Mouse (Mus musculus) stomach, embryonic 15.5 days (tissue): ENCODE measurements around the gene Vps29. TPM values are rescaled to one million over a fixed set of nuclear protein-coding genes. Genes with fewer than 3 reads are reported as not detected.

Source experiments
- ATAC-seq: fragments of 200-750 bp; cut with Nextera tagmentation; 2 replicates; pipeline ENCODE4 v1.8.0; 2017; ENCODE audit warnings: low read depth, moderate number of reproducible peaks, moderate TSS enrichment; ENCODE audit not compliant: insufficient read depth, low FRiP score
- H3K27ac ChIP-seq: fragments of 300-500 bp; sonication (generic); 2 replicates; pipeline ENCODE4 v1.5.1; 2015; ENCODE audit warnings: mild to moderate bottlenecking, inconsistent platforms
- H3K27me3 ChIP-seq: fragments of 300-500 bp; sonication (generic); replicated peaks from 2 replicates; pipeline ENCODE4 v1.6.1; 2015; ENCODE audit warnings: inconsistent platforms
- H3K36me3 ChIP-seq: fragments of 300-500 bp; sonication (generic); 2 replicates; pipeline ENCODE4 v1.6.1; 2015; ENCODE audit warnings: inconsistent platforms
- H3K4me1 ChIP-seq: fragments of 300-500 bp; sonication (generic); 2 replicates; pipeline ENCODE4 v1.6.1; 2015; ENCODE audit warnings: inconsistent platforms
- H3K4me2 ChIP-seq: fragments of 300-500 bp; sonication (generic); 2 replicates; pipeline ENCODE4 v1.6.1; 2015; ENCODE audit warnings: mild to moderate bottlenecking, inconsistent platforms
- H3K4me3 ChIP-seq: fragments of 300-500 bp; sonication (generic); replicated peaks from 2 replicates; pipeline ENCODE4 v1.5.1; 2015; ENCODE audit warnings: inconsistent platforms
- H3K9ac ChIP-seq: fragments of 300-500 bp; sonication (generic); 2 replicates; pipeline ENCODE4 v1.6.1; 2015; ENCODE audit warnings: inconsistent platforms
- H3K9me3 ChIP-seq: fragments of 300-500 bp; sonication (generic); 2 replicates; pipeline ENCODE4 v1.6.1; 2016; ENCODE audit warnings: inconsistent platforms
- WGBS: fragments of 180-500 bp; shearing (Covaris S2); methylation state at CpG from one replicate; pipeline ENCODE4 v1.1.7; 2015; 5-methylcytosine and 5-hydroxymethylcytosine counted together
- polyA plus RNA-seq: library from polyadenylated mRNA; unstranded; fragments of >200 nt; fragmentation: Nextera tagmentation; extraction: Ambion mirVana; gene quantifications from 2 replicates; pipeline ENCODE4 v1.2.1, GENCODE M21; 2015

Gene Vps29
- 218 and 229 TPM in 2 replicates for polyA plus RNA-seq

DNA sequence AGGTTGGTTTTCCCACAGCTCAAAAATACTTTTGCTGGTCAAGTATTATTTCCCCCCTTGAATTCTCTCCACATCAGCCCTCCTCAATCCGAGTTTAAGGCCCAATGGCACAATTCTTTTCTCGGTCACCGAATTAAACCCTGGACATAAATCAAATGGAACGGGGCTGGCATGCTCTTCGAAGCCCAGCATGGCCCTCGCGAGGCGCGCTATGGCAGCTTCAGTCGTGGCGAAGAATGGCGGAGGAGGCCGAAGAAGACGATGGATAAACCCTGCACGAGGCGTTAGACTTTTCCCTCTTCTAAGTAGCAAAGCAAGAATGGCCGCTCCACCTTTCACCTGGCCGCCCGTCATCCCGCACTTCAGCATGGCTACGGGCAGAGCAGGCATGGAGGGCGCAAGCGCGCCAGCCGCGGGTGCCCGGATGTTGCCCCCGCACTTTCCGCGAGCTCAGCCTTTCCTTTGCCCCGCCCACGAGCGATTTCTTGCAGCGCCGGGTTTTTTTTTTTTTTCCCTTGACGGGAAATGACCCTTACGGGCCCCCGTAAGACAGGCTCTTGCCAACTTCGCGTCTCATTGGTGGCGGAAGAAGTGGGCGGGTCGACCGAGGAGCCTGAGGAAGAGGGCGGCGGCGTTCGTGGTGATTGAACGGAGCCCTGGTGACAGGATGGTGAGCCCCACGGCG is at the start of gene Vps29, which contains the start of gene Rad9b:
Gene Vps29 (plus strand): TSS at position 563 of the 685 bp plus-strand sequence.
Gene Rad9b (minus strand): TSS at position 427 of the 685 bp plus-strand sequence.
- H3K36me3 ChIP-seq: no peaks in the 10 kb centered on the region
- peak within 1 kb of the TSS; percentile 97 for H3K4me3 ChIP-seq
- H3K9me3 ChIP-seq: no peaks in the 10 kb centered on the region
- peak within 1 kb of the TSS; percentile 82 for H3K9ac ChIP-seq
- peak within 1 kb of the TSS; percentile 81 for H3K27ac ChIP-seq
- ATAC-seq: peak; percentile 92
- H3K4me2 ChIP-seq: peak within 1 kb of the TSS; percentile 86
- WGBS: under 1% methylated on average over 50 of the region's 51 CpGs
- no peaks in the 10 kb centered on the region for H3K27me3 ChIP-seq
- H3K4me1 ChIP-seq: peaks cover 3% of the 10 kb centered on the region; the same call in 1 of the 2 replicates

DNA sequence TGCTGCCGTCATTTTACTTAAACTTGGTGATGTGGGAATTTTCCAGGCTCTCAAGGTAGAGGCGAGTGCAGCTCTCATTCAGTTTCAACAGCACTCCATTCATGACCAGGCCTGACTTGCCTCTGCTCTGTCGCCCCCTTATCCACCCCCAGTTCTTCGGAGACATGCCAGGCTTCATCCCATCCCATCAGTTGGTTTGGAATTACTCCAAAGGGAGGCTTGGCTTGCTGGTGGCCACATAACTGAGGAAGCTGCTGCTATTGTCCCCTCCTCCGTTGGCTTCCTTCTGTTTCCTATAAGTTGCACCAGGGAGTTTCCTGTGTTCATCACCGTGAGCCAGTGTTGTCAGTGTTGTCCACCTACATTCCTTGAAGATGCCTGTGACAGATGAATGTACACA is 49.6 kb upstream of the Vps29 start:
- Histone ChIP-seq H3K4me3 (no peak overlapping the region), H3K4me2 (no peak overlapping the region), H3K9me3 (no peaks in the 10 kb centered on the region), H3K36me3 (no peaks in the 10 kb centered on the region; the same call in 1 of the 2 replicates), H3K27me3 (no peaks in the 10 kb centered on the region), H3K27ac (peak overlapping the region; percentile 69), H3K9ac (no peak overlapping the region), H3K4me1 (peaks cover 30% of the 10 kb centered on the region)
- WGBS: 52% methylated on average over 6 of the region's 6 CpGs
- ATAC-seq: no peak

DNA sequence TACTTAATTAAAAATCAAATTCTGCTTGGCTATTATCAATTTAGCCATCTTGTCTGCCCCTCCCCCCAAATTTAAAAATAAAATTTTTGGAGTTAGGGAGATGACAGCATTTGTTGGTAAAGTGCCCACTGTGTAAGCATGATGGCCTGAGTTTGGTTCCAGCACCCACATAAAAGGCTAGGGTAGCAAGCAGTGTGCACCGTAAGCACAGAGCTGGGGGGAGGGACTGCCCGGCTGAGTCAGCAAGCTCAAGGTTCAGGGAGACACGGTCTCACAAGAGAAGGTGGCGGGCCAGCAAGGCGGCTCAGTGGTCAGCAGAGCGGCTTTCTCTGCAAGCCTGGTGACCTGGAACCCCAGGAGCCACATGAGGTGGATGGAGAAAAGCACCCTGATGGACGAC is 48.7 kb upstream of the Vps29 start:
- H3K4me2 ChIP-seq: no peak overlapping the region
- 89% methylated on average over 7 of the region's 7 CpGs for WGBS
- H3K27ac ChIP-seq: no peak overlapping the region
- no peaks in the 10 kb centered on the region for H3K9me3 ChIP-seq
- H3K9ac ChIP-seq: no peak overlapping the region
- no peaks in the 10 kb centered on the region; the same call in 1 of the 2 replicates for H3K36me3 ChIP-seq
- no peak overlapping the region for H3K4me3 ChIP-seq
- no peak for ATAC-seq
- H3K27me3 ChIP-seq: no peaks in the 10 kb centered on the region
- peaks cover 30% of the 10 kb centered on the region for H3K4me1 ChIP-seq

DNA sequence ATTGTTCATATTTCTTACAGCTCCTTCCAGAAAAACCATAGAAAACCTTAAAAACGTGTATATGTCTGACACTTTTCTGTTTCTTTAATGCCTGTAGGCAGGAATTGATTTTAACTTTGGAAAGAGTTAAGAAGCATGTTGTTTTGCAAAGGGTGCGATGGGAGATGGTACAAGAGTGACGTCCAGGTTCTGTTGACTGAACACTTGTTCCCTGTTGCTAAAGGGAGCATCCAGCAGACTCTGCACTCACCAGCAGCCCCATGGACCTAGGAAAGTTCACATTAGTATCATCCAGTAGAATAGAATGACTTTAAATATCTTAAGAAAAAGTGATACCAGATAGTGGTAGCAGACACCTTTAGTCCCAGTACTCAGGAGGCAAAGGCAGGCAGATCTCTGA is 47.6 kb upstream of the Vps29 start:
- 89% methylated on average over 3 of the region's 3 CpGs for WGBS
- no peaks in the 10 kb centered on the region for H3K27me3 ChIP-seq
- H3K9ac ChIP-seq: no peak overlapping the region
- H3K4me2 ChIP-seq: no peak overlapping the region
- H3K4me1 ChIP-seq: peaks cover 29% of the 10 kb centered on the region
- ATAC-seq: no peak
- H3K9me3 ChIP-seq: no peaks in the 10 kb centered on the region
- no peak overlapping the region for H3K4me3 ChIP-seq
- no peaks in the 10 kb centered on the region; the same call in 1 of the 2 replicates for H3K36me3 ChIP-seq
- H3K27ac ChIP-seq: no peak overlapping the region

DNA sequence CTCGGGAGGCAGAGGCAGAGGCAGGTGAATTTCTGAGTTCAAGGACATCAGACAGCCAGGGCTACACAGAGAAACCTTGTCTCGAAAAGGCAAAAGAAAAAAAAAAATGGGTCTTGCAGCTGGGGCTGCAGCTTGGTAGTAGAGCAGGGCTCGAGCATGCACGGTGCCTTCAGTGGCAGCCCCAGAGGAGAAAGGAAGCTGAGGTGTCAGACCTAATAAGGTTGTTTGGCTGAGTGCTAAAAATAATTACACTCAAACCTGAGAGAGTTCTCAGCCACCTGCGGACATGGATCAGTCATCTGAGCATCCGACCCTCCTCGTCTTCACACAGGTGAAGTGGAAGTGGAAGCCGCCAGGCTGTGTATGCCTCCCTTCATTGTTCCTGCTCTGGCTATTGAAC is 43.5 kb upstream of the Vps29 start:
- no peaks in the 10 kb centered on the region for H3K9me3 ChIP-seq
- H3K9ac ChIP-seq: no peak overlapping the region
- H3K4me3 ChIP-seq: no peak overlapping the region
- peaks cover 1% of the 10 kb centered on the region for H3K36me3 ChIP-seq
- no peaks in the 10 kb centered on the region for H3K27me3 ChIP-seq
- no peak for ATAC-seq
- 85% methylated on average over 8 of the region's 8 CpGs for whole genome bisulfite sequencing
- H3K4me2 ChIP-seq: no peak overlapping the region
- H3K27ac ChIP-seq: no peak overlapping the region
- H3K4me1 ChIP-seq: peaks cover 5% of the 10 kb centered on the region; the same call in 1 of the 2 replicates

DNA sequence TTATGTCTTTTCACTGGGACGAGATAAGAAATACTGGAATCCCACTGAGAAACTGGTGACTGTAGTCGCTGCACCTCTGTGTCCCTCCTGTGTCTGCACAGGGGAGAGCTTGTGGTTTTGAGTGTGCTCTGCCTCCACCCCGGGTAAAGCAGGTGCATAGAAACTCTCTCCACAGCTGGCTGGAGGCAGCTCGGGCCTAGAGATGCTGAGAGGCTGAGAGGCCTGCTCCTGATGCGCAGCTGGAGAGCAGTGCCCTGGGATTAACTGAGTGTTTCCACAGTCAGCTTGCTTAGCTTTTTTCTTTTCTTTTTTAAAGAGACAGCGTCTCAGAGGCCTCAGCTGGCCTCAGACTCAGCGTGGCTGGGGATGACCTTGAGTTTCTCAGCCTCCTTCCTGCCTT is 42.5 kb upstream of the Vps29 start:
- H3K4me3 ChIP-seq: no peak overlapping the region
- 62% methylated on average over 7 of the region's 7 CpGs for WGBS

DNA sequence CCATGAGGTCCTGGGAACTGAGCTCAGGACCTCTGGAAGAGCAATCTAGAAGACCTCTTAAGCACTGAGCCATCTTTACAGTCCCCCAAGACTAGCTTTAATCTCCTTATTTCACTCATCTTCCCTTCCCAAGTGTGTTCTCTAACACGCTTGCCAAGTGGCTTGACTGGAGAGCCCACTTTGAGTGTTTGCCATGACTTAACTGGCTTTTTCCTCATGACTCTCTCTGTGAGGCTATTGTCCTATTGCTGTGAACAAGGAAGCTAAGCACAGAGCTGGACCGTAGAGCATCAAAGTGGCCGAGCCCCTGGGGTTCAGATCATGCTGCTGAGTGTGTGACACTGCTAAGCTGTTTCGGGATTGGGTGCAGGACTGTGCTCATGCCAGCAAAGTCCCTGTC is 41.8 kb upstream of the Vps29 start:
- Histone ChIP-seq H3K9me3 (no peaks in the 10 kb centered on the region), H3K36me3 (peaks cover 3% of the 10 kb centered on the region), H3K4me3 (no peak overlapping the region), H3K4me1 (peaks cover 5% of the 10 kb centered on the region; the same call in 1 of the 2 replicates), H3K9ac (no peak overlapping the region), H3K4me2 (no peak overlapping the region), H3K27me3 (no peaks in the 10 kb centered on the region), H3K27ac (no peak overlapping the region)
- WGBS: 93% methylated on average over 4 of the region's 4 CpGs
- no peak for ATAC-seq

More for the DNA sequence above, 42.5 kb upstream of the Vps29 start:
- H3K36me3 ChIP-seq: peaks cover 3% of the 10 kb centered on the region
- H3K27me3 ChIP-seq: no peaks in the 10 kb centered on the region
- H3K9me3 ChIP-seq: no peaks in the 10 kb centered on the region
- no peak overlapping the region for H3K27ac ChIP-seq
- H3K9ac ChIP-seq: no peak overlapping the region
- H3K4me1 ChIP-seq: peaks cover 5% of the 10 kb centered on the region; the same call in 1 of the 2 replicates
- no peak overlapping the region for H3K4me2 ChIP-seq
- ATAC-seq: no peak

DNA sequence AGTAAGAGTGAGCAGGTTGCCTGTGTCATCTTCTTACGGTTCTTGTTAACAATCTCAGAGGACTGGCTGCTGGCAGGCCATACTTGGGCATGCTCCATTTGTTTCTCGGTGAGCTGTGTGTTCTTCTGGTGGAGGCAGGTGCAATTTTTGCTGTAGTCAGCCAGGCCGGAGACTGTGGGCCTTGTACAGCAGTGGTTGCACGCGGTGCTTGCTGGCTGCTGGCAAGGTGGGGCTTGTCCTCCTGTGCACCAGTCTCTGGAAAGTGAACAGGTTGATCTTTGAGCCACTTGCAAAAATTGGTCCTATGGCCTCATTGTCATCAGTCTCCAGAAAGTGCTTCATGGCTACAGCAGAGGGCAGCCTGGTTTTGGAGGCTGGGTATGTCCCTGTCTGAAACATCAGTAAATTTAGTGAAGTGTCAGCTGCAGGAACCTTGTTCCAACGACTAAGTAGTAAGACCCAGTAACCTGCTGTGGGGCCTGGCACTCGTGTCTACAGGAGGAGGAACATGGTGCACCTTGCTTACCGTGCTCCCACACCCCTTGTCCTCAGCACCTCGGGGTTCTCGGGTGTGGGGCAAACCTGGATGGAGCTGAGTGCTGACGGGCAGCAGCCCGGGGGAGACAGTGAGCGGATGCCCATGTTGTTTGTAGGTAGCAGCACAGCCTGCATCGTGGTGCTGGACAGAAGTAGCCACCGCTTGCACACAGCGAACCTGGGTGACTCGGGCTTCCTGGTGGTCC is 41.1 kb upstream of the Vps29 start:
- no peak overlapping the region for H3K4me2 ChIP-seq
- H3K4me1 ChIP-seq: peaks cover 5% of the 10 kb centered on the region; the same call in 1 of the 2 replicates
- no peak overlapping the region for H3K4me3 ChIP-seq
- H3K36me3 ChIP-seq: peaks cover 3% of the 10 kb centered on the region
- H3K27ac ChIP-seq: no peak overlapping the region
- no peaks in the 10 kb centered on the region for H3K9me3 ChIP-seq
- no peaks in the 10 kb centered on the region for H3K27me3 ChIP-seq
- WGBS: 90% methylated on average over 17 of the region's 17 CpGs
- no peak overlapping the region for H3K9ac ChIP-seq
- no peak for ATAC-seq

DNA sequence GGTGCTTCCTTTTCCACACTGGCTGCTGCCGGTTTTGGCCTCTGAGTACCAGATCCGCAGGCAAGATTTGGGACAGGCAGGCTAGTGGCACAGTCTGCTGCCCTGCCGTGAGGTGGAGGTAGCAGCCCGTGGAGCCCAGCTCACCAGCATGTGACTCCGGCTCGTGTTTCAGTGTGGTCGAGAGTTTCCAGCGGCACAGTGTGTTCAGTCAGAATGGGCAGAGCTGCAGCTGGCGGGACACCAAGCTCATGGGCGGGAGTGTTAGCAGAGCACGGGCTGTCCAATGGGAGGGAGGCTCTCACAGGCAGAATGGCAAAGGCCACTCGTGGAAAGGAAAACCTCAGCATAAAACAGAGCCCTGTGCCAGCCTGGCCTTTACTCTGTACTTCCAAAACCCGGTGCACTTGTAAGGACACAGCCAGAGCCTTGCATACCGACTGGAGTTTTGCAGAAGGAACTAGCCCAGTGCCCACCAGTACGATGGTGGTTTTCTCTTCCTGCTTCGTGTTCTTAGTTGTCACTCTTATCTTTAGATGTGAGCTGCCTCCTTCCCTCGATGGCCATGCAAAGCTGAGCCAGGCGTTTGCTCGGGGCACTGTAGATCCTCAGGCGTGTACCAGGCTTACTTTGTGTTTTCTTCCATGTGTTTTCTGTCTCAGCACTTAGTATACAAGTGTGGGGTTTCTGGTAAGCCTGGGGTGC is 39.1 kb upstream of the Vps29 start:
- peak overlapping the region; percentile 35; the same call in 1 of the 2 replicates for H3K27ac ChIP-seq
- WGBS: 56% methylated on average over 20 of the region's 20 CpGs
- no peak overlapping the region for H3K4me3 ChIP-seq
- no peak overlapping the region for H3K9ac ChIP-seq
- peaks cover 11% of the 10 kb centered on the region; the same call in 1 of the 2 replicates for H3K4me1 ChIP-seq
- H3K27me3 ChIP-seq: no peaks in the 10 kb centered on the region
- H3K4me2 ChIP-seq: no peak overlapping the region
- H3K9me3 ChIP-seq: no peaks in the 10 kb centered on the region
- H3K36me3 ChIP-seq: peaks cover 3% of the 10 kb centered on the region; the same call in 1 of the 2 replicates
- ATAC-seq: peak; percentile 53

DNA sequence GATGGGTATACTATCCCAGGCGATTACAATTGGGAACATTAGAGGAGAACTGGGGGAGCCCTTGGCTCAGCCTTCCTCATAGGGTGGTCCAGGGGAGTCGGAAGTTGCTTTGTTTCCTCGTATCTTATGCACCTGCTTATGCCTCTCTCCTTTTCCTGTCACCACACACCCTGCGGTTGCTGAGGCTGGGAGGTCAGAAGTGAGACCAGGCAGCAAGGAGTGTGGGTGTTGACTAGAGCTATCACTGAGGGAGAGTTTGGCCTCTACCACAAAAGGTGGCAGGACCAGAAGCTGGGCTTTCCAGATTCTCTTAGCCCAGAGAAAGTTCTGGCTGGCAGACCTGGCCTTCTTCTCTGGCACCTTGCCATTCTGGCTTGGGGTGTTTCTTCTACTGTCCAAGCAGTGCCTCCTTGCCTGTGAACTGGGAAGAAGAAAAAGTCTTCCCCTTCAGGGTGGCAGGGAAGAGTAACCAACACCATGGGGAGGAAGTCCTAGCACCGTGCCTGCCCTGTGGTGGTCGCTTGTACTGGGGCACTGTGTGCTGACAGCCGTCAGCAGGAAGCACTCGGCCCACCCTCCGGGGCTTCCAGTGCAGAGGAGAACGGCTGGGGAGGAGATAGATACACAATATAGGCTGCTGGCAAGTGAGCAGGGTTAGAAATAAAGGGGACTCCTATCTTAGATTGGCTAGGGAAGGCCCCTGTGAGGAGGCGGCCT is 36.7 kb upstream of the Vps29 start:
- no peaks in the 10 kb centered on the region for H3K27me3 ChIP-seq
- peaks cover 7% of the 10 kb centered on the region; the same call in 1 of the 2 replicates for H3K36me3 ChIP-seq
- no peak for ATAC-seq
- no peak overlapping the region for H3K4me3 ChIP-seq
- no peak overlapping the region for H3K9ac ChIP-seq
- H3K27ac ChIP-seq: no peak overlapping the region
- no peaks in the 10 kb centered on the region for H3K9me3 ChIP-seq
- H3K4me2 ChIP-seq: no peak overlapping the region
- WGBS: 79% methylated on average over 11 of the region's 11 CpGs
- peaks cover 11% of the 10 kb centered on the region; the same call in 1 of the 2 replicates for H3K4me1 ChIP-seq

DNA sequence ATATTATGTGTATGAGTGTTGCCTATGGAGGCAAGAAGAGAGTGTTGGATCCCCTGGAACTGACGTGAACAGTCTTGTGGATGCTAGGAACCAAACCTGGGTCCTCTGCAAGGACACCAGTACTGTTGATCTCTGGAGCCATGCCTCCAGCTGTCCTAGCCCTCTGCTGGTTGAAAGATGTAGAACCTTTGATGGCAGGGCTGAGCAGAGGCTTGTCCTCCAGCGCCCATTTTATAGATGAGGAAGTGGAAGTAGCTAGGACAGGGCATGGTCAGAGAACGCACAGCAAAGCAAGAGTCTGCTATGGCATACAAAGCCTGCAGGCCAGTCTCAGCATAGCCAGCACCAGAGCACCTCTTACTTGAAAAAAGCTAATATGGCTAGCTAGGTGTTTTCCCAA is 36.1 kb upstream of the Vps29 start:
- no peak for ATAC-seq
- H3K36me3 ChIP-seq: peaks cover 7% of the 10 kb centered on the region; the same call in 1 of the 2 replicates
- no peak overlapping the region for H3K9ac ChIP-seq
- H3K27ac ChIP-seq: no peak overlapping the region
- no peak overlapping the region for H3K4me2 ChIP-seq
- H3K4me1 ChIP-seq: peaks cover 11% of the 10 kb centered on the region; the same call in 1 of the 2 replicates
- H3K27me3 ChIP-seq: no peaks in the 10 kb centered on the region
- H3K4me3 ChIP-seq: no peak overlapping the region
- WGBS: 72% methylated on average over 3 of the region's 3 CpGs
- no peaks in the 10 kb centered on the region for H3K9me3 ChIP-seq
